Mouse (Mus musculus): ENCODE measurements around the gene Map3k9. TPM values are rescaled to one million over a fixed set of nuclear protein-coding genes. Genes with fewer than 3 reads are reported as not detected.

The Map3k9 gene
- total RNA-seq, 2 experiments from 2014 or later: 3.6 to 5.2 TPM

- DNase-seq (ENCODE audit: low spot score in 2 of 2): no peak
These were observed 61.3 kb downstream of the Map3k9 start for GRCm38 (mm10) chr12:81719715-81720114.

GRCm38 (mm10) chr12:81719161-81719560, 61.8 kb downstream of the Map3k9 start:
- DNase-seq (ENCODE audit: low spot score in 2 of 2): no peak

- DNase-seq (ENCODE audit: low spot score in 2 of 2): no peak
These were observed 68.4 kb downstream of the Map3k9 start for GRCm38 (mm10) chr12:81712618-81713017.

- DNase-seq (ENCODE audit: low spot score in 2 of 2): no peak
These were observed 78.1 kb downstream of the Map3k9 start for GRCm38 (mm10) chr12:81702903-81703302.

GRCm38 (mm10) chr12:81698011-81698410, 83.0 kb downstream of the Map3k9 start:
- DNase-seq (ENCODE audit: low spot score in 2 of 2): no peak

- no peak for DNase-seq (ENCODE audit: low spot score in 2 of 2)
These were observed 89.7 kb downstream of the Map3k9 start for GRCm38 (mm10) chr12:81691177-81691730.

GRCm38 (mm10) chr12:81690751-81691150, 90.2 kb downstream of the Map3k9 start:
- DNase-seq (ENCODE audit: low spot score in 2 of 2): no peak

- DNase-seq (ENCODE audit: low spot score in 2 of 2): no peak
These were observed 90.9 kb downstream of the Map3k9 start for GRCm38 (mm10) chr12:81690111-81690510.

- no peak for DNase-seq (ENCODE audit: low spot score in 2 of 2)
These were observed 91.4 kb downstream of the Map3k9 start for GRCm38 (mm10) chr12:81689505-81690056.

- DNase-seq (ENCODE audit: low spot score in 2 of 2): no peak
These were observed 92.4 kb downstream of the Map3k9 start for GRCm38 (mm10) chr12:81688537-81688936.

GRCm38 (mm10) chr12:81687873-81688272, 93.1 kb downstream of the Map3k9 start:
- no peak for DNase-seq (ENCODE audit: low spot score in 2 of 2)

GRCm38 (mm10) chr12:81686406-81687117, 94.4 kb downstream of the Map3k9 start:
- no peak for DNase-seq (ENCODE audit: low spot score in 2 of 2)

GRCm38 (mm10) chr12:81685981-81686380, 95.0 kb downstream of the Map3k9 start:
- DNase-seq (ENCODE audit: low spot score in 2 of 2): no peak

- DNase-seq (ENCODE audit: low spot score in 2 of 2): no peak
These were observed 96.9 kb downstream of the Map3k9 start for GRCm38 (mm10) chr12:81684096-81684495.

GRCm38 (mm10) chr12:81683395-81683794, 97.6 kb downstream of the Map3k9 start:
- DNase-seq (ENCODE audit: low spot score in 2 of 2): no peak

GRCm38 (mm10) chr12:81679807-81680529, 101.0 kb downstream of the Map3k9 start:
- DNase-seq (ENCODE audit: low spot score in 2 of 2): no peak

- DNase-seq (ENCODE audit: low spot score in 2 of 2): no peak
These were observed 105.4 kb downstream of the Map3k9 start for GRCm38 (mm10) chr12:81675557-81675956.

Other genes with a start within 250 kb of the Map3k9 start
- gene Gm20498, start 248.3 kb downstream of the Map3k9 start, total RNA-seq (2021): 10 to 100 TPM; 25.6 to 29.4 TPM
- 10 to 100 TPM; 28.0 to 31.2 TPM for gene Synj2bp, start 248.3 kb downstream of the Map3k9 start, total RNA-seq (2021)
- under 1 TPM; 0.08 to 0.11 TPM for gene Adam21, start 212.7 kb downstream of the Map3k9 start, total RNA-seq (2021)
- 10 to 100 TPM; 33.0 to 37.3 TPM for gene Med6, start 186.2 kb downstream of the Map3k9 start, total RNA-seq (2021)
- 1 to 10 TPM; 5.4 to 8.0 TPM for gene Ttc9, start 149.9 kb downstream of the Map3k9 start, total RNA-seq (2021)
- 10 to 100 TPM; 64.8 to 68.2 TPM for gene Pcnx, start 78.8 kb upstream of the Map3k9 start, total RNA-seq (2021)

All from adrenal gland, postnatal 4 days (tissue).